Mouse (Mus musculus): ENCODE measurements around the gene Rnf121.
"Not testable (repeated sequence)": the region's sequence is repeated elsewhere in the genome, so short reads cannot be mapped to it uniquely, and the experiment has no call there.

The Rnf121 gene

GRCm38 (mm10) chr7:102080311-102080710 lies 15.0 kb upstream of the Rnf121 start:
- in situ Hi-C loops (cut with MboI; ENCODE audit: low pct_unique_long_range_greater_than_20kb in 1 of 2, low sequenced_read_pairs in 2 of 2, unreplicated experiment in 1 of 2): loop anchor here (25.0 kb wide), 1 partner anchor 418 kb away; the partner anchor contains the start of gene Clpb (in 2 of the 2)

- in situ Hi-C loops (cut with MboI; ENCODE audit: low pct_unique_long_range_greater_than_20kb in 1 of 2, low sequenced_read_pairs in 2 of 2, unreplicated experiment in 1 of 2): loop anchor here (25.0 kb wide), 1 partner anchor 416 kb away; the partner anchor contains the start of gene Clpb (in 2 of the 2)
These were observed 13.2 kb upstream of the Rnf121 start for GRCm38 (mm10) chr7:102078517-102078916.

GRCm38 (mm10) chr7:102076714-102077296 lies 11.5 kb upstream of the Rnf121 start:
- in situ Hi-C loops (cut with MboI; ENCODE audit: low pct_unique_long_range_greater_than_20kb in 1 of 2, low sequenced_read_pairs in 2 of 2, unreplicated experiment in 1 of 2): loop anchor here (25.0 kb wide), 1 partner anchor 415 kb away; the partner anchor contains the start of gene Clpb (in 2 of the 2)

- in situ Hi-C loops (cut with MboI; ENCODE audit: low pct_unique_long_range_greater_than_20kb in 1 of 2, low sequenced_read_pairs in 2 of 2, unreplicated experiment in 1 of 2): no loop called here
These were observed 1.1 kb upstream of the Rnf121 start for GRCm38 (mm10) chr7:102066363-102066762.

- in situ Hi-C loops (cut with MboI; ENCODE audit: low pct_unique_long_range_greater_than_20kb in 1 of 2, low sequenced_read_pairs in 2 of 2, unreplicated experiment in 1 of 2): no loop called here
These were observed 619 bp downstream of the Rnf121 start for GRCm38 (mm10) chr7:102064655-102065045.

GRCm38 (mm10) chr7:102063891-102064290 lies 1.4 kb downstream of the Rnf121 start:
- in situ Hi-C loops (cut with MboI; ENCODE audit: low pct_unique_long_range_greater_than_20kb in 1 of 2, low sequenced_read_pairs in 2 of 2, unreplicated experiment in 1 of 2): no loop called here

GRCm38 (mm10) chr7:102062203-102062602 lies 3.1 kb downstream of the Rnf121 start:
- in situ Hi-C loops (cut with MboI; ENCODE audit: low pct_unique_long_range_greater_than_20kb in 1 of 2, low sequenced_read_pairs in 2 of 2, unreplicated experiment in 1 of 2): no loop called here

- in situ Hi-C loops (cut with MboI; ENCODE audit: low pct_unique_long_range_greater_than_20kb in 1 of 2, low sequenced_read_pairs in 2 of 2, unreplicated experiment in 1 of 2): no loop called here
These were observed 3.9 kb downstream of the Rnf121 start for GRCm38 (mm10) chr7:102061353-102061752.

- in situ Hi-C loops (cut with MboI; ENCODE audit: low pct_unique_long_range_greater_than_20kb in 1 of 2, low sequenced_read_pairs in 2 of 2, unreplicated experiment in 1 of 2): not testable (repeated sequence)
These were observed 16.7 kb downstream of the Rnf121 start for GRCm38 (mm10) chr7:102048524-102048923.

- in situ Hi-C loops (cut with MboI; ENCODE audit: low pct_unique_long_range_greater_than_20kb in 1 of 2, low sequenced_read_pairs in 2 of 2, unreplicated experiment in 1 of 2): no loop called here
These were observed 23.0 kb downstream of the Rnf121 start for GRCm38 (mm10) chr7:102042314-102042713.

- in situ Hi-C loops (cut with MboI; ENCODE audit: low pct_unique_long_range_greater_than_20kb in 1 of 2, low sequenced_read_pairs in 2 of 2, unreplicated experiment in 1 of 2): loop anchor here in 1 of 2 experiments (10.0 kb wide), 1 partner anchor 123 kb away; no protein-coding TSS in a partner anchor
These were observed 28.0 kb downstream of the Rnf121 start for GRCm38 (mm10) chr7:102037318-102037717.

GRCm38 (mm10) chr7:102035534-102035933 lies 29.7 kb downstream of the Rnf121 start:
- in situ Hi-C loops (cut with MboI; ENCODE audit: low pct_unique_long_range_greater_than_20kb in 1 of 2, low sequenced_read_pairs in 2 of 2, unreplicated experiment in 1 of 2): loop anchor here in 1 of 2 experiments (10.0 kb wide), 1 partner anchor 121 kb away; no protein-coding TSS in a partner anchor

- in situ Hi-C loops (cut with MboI; ENCODE audit: low pct_unique_long_range_greater_than_20kb in 1 of 2, low sequenced_read_pairs in 2 of 2, unreplicated experiment in 1 of 2): loop anchor here in 1 of 2 experiments (10.0 kb wide), 1 partner anchor 120 kb away; no protein-coding TSS in a partner anchor
These were observed 30.4 kb downstream of the Rnf121 start for GRCm38 (mm10) chr7:102034904-102035303.

GRCm38 (mm10) chr7:102025187-102026119 lies 39.8 kb downstream of the Rnf121 start:
- in situ Hi-C loops (cut with MboI; ENCODE audit: low pct_unique_long_range_greater_than_20kb in 1 of 2, low sequenced_read_pairs in 2 of 2, unreplicated experiment in 1 of 2): no loop called here

- in situ Hi-C loops (cut with MboI; ENCODE audit: low pct_unique_long_range_greater_than_20kb in 1 of 2, low sequenced_read_pairs in 2 of 2, unreplicated experiment in 1 of 2): no loop called here
These were observed 41.4 kb downstream of the Rnf121 start for GRCm38 (mm10) chr7:102023821-102024220.

GRCm38 (mm10) chr7:102020934-102021333 lies 44.3 kb downstream of the Rnf121 start:
- in situ Hi-C loops (cut with MboI; ENCODE audit: low pct_unique_long_range_greater_than_20kb in 1 of 2, low sequenced_read_pairs in 2 of 2, unreplicated experiment in 1 of 2): not testable (repeated sequence)

GRCm38 (mm10) chr7:102019362-102019761 lies 45.9 kb downstream of the Rnf121 start:
- in situ Hi-C loops (cut with MboI; ENCODE audit: low pct_unique_long_range_greater_than_20kb in 1 of 2, low sequenced_read_pairs in 2 of 2, unreplicated experiment in 1 of 2): no loop called here

- in situ Hi-C loops (cut with MboI; ENCODE audit: low pct_unique_long_range_greater_than_20kb in 1 of 2, low sequenced_read_pairs in 2 of 2, unreplicated experiment in 1 of 2): no loop called here
These were observed 46.7 kb downstream of the Rnf121 start, which contains the start of gene Il18bp for GRCm38 (mm10) chr7:102018590-102018989. Il18bp (minus strand) TSS chr7:102018690.

- in situ Hi-C loops (cut with MboI; ENCODE audit: low pct_unique_long_range_greater_than_20kb in 1 of 2, low sequenced_read_pairs in 2 of 2, unreplicated experiment in 1 of 2): no loop called here
These were observed 47.2 kb downstream of the Rnf121 start for GRCm38 (mm10) chr7:102018034-102018433.

Data from mouse embryonic stem cell (cell line).